Mouse (Mus musculus): ENCODE measurements around the gene Hydin.

- TF ChIP-seq POLR2A (IDR thresholded peaks at IDR 0.05; ENCODE audit: borderline replicate concordance, extremely low read depth, insufficient read depth, insufficient read length, poor library complexity, severe bottlenecking), result no peak
- peak; percentile 59 for TF ChIP-seq CTCF (IDR thresholded peaks at IDR 0.05; ENCODE audit: borderline replicate concordance, extremely low read depth, insufficient read depth, insufficient read length)
Observed at GRCm38 (mm10) chr8:110489344-110489743, 222.6 kb downstream of the Hydin start.

Data from brain, embryonic 14.5 days (tissue).